Mouse (Mus musculus) forebrain, embryonic 14.5 days (tissue): ENCODE results near the gene Exoc3l2. TPM values are rescaled to one million over a fixed set of nuclear protein-coding genes. Genes with fewer than 3 reads are reported as not detected.
A peak's percentile ranks its signal among the peaks of the same experiment; 100 is the strongest.

Experiments used
- ATAC-seq: fragments of 200-750 bp; cut with Nextera tagmentation; 2 replicates; pipeline ENCODE4 v1.8.0; 2017; ENCODE audit warnings: mild to moderate bottlenecking, moderate library complexity
- DNase-seq: peaks from one replicate; pipeline ENCODE4 v3.0.0-alpha.2; 2015; ENCODE audit warnings: low spot score
- H3K27ac ChIP-seq: fragments of 300-500 bp; sonication (generic); 2 replicates; pipeline ENCODE4 v1.5.1; 2014; ENCODE audit warnings: low read depth, mild to moderate bottlenecking, control low read depth, low read length, moderate library complexity
- H3K27me3 ChIP-seq: fragments of 300-500 bp; sonication (generic); replicated peaks from 2 replicates; pipeline ENCODE4 v1.6.1; 2014; ENCODE audit warnings: low read length, control low read depth, mixed read lengths; ENCODE audit not compliant: control insufficient read depth, insufficient read depth
- H3K36me3 ChIP-seq: fragments of 300-500 bp; sonication (generic); 2 replicates; pipeline ENCODE4 v1.6.1; 2014; ENCODE audit warnings: low read length, control low read depth; ENCODE audit not compliant: control insufficient read depth, insufficient read depth
- H3K4me1 ChIP-seq: fragments of 300-500 bp; sonication (generic); 2 replicates; pipeline ENCODE4 v1.6.1; 2014; ENCODE audit warnings: antibody characterized with exemption, low read length, control low read depth; ENCODE audit not compliant: control insufficient read depth, insufficient read depth
- H3K4me2 ChIP-seq: fragments of 300-500 bp; sonication (generic); 2 replicates; pipeline ENCODE4 v1.6.1; 2014; ENCODE audit warnings: mild to moderate bottlenecking, control low read depth, low read length
- H3K4me3 ChIP-seq: fragments of 300-500 bp; sonication (generic); 2 replicates; pipeline ENCODE4 v1.5.1; 2014; ENCODE audit warnings: low read depth, low read length, control low read depth
- H3K9ac ChIP-seq: fragments of 300-500 bp; sonication (generic); 2 replicates; pipeline ENCODE4 v1.6.1; 2014; ENCODE audit warnings: mild to moderate bottlenecking, low read length, control low read depth, moderate library complexity
- H3K9me3 ChIP-seq: fragments of 300-500 bp; sonication (generic); replicated peaks from 2 replicates; pipeline ENCODE4 v1.6.1; 2016; ENCODE audit warnings: low read length, control low read depth, mixed read lengths; ENCODE audit not compliant: control insufficient read depth
- WGBS: fragments of 180-500 bp; shearing (Covaris S2); extraction: QIAGEN DNeasy Blood & Tissue Kit; methylation state at CpG from one replicate; pipeline ENCODE4 v1.1.7; 2014; 5-methylcytosine and 5-hydroxymethylcytosine counted together
- polyA plus RNA-seq: library from polyadenylated mRNA; unstranded; fragments of >200 nt; fragmentation: Nextera tagmentation; extraction: Ambion mirVana; gene quantifications from 2 replicates; pipeline ENCODE4 v1.2.1, GENCODE M21; 2014

Gene Exoc3l2
- polyA plus RNA-seq, 1 experiment from 2014 or later: 0.25 TPM

DNA sequence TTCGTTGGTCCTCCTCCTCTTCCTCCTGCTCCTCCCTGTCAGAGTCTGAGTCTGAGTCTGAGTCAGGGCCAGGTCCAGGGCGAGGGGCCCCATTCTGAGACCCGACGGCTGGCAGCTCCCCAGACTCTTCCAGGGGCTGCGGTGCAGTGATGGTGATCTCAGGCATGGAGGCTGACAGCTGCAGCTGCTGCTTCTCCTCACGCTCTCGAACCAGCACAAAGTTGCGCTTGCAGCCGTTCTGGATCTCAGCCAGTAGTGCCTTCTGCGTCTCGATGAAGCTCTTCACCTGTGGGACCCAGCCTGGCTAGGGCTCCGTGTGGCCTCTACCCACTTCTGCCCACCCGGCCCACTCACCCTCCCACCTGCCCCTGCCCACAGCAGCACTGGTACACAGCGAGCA is 69.1 kb downstream of the Exoc3l2 start:
- ATAC-seq (no peak), DNase-seq (no peak)
- Histone ChIP-seq H3K9me3 (no peaks in the 10 kb centered on the region), H3K4me1 (no peaks in the 10 kb centered on the region), H3K4me2 (no peak overlapping the region), H3K9ac (no peak overlapping the region), H3K27me3 (no peaks in the 10 kb centered on the region), H3K4me3 (no peak overlapping the region), H3K27ac (no peak overlapping the region), H3K36me3 (peaks cover 70% of the 10 kb centered on the region)
- WGBS: 88% methylated on average over 14 of the region's 14 CpGs

DNA sequence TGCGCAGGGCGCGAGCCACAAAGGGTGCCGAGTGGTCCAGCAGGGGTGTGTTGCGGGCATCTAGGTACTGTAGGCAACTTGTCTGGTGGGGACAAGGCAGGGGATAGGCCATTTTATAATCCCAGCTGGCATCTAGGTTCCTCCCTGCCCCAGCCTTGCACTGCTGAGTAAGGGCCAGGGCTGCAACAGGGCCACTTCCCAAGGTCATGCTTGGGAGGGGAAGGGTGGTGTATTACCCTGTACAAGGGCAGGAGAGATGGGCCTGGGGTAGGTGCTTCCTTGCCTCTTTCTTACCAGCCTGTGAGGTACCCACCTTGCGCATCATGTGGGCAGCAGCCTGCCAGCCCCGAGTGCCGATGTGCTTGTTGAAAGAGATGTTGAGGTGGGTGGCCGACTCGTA is 71.5 kb downstream of the Exoc3l2 start:
- DNase-seq (no peak), ATAC-seq (no peak)
- Histone ChIP-seq H3K27me3 (no peaks in the 10 kb centered on the region), H3K36me3 (peaks cover 59% of the 10 kb centered on the region), H3K27ac (no peak overlapping the region), H3K4me1 (no peaks in the 10 kb centered on the region), H3K4me2 (no peak overlapping the region), H3K9ac (no peak overlapping the region), H3K4me3 (no peak overlapping the region), H3K9me3 (no peaks in the 10 kb centered on the region)
- 95% methylated on average over 10 of the region's 10 CpGs for WGBS

DNA sequence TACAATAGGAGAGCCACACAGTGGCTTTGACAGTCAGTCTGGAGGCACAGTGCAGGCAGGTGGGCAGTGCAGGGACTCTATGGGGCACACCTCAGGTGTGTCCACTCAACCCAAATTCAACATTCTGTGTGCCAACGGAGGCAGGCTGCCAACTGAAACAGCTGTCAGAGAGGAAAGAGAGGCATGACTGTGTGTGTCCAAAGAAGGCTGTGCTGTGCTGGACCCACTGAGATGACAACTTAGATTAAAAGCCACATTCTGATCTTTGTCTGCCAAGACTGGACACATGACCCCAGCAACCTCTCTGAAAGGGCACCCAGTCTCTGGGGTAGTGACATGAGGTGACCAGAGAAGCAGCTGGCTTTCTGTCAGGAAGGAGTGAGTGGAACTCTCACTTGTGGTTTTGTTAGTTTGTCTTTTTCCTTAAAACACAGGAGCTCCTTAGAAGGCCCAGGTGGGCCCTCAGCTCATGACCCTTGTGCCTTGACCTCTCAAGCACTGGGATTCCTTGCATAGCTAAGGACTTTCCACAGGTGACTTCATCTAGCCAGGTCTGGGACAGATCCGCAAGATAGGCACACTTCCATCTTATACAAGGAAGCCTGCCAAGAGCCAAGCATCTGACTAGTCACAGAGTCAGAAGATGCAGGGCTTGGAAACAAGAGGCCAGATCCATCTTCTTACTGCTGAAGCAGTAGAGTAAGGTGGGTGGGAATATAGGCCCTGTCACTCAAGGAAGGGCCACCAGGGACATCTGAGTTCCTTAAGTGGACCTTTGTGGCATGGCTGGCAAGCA is 77.8 kb downstream of the Exoc3l2 start:
- H3K4me1 ChIP-seq: peaks cover 16% of the 10 kb centered on the region
- H3K36me3 ChIP-seq: no peaks in the 10 kb centered on the region
- H3K27ac ChIP-seq: peak overlapping the region; percentile 62; the same call in 1 of the 2 replicates
- no peak overlapping the region for H3K9ac ChIP-seq
- H3K4me2 ChIP-seq: no peak overlapping the region
- H3K9me3 ChIP-seq: no peaks in the 10 kb centered on the region
- DNase-seq (no peak), ATAC-seq (no peak)
- 78% methylated on average over 2 of the region's 2 CpGs for WGBS
- H3K4me3 ChIP-seq: no peak overlapping the region
- no peaks in the 10 kb centered on the region for H3K27me3 ChIP-seq

DNA sequence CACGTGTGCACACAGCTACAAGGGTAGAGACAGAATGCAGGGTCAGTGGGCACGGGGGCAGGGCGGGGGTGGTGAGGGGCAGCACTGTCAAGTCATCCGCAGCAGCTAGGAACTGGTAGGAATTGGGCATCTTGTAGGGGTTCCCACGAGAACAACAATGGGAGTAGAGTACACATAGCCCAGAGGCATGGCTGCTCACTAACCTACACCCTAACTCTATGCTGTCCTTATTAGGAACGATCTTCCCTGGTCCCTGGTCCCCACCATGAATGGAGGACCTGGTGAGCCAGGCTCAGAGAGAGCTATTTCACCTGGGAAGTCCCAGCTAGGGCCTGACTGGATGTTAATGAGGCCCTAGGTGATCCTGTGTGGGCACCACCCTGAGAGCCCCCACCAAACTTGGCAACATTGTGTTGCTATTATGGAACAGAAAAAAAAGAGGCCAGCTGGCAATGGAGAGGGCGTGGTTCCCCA is 78.6 kb downstream of the Exoc3l2 start:
- Histone ChIP-seq H3K27ac (peak overlapping the region; percentile 62; the same call in 1 of the 2 replicates), H3K4me1 (peaks cover 16% of the 10 kb centered on the region), H3K27me3 (no peaks in the 10 kb centered on the region), H3K9ac (no peak overlapping the region), H3K9me3 (no peaks in the 10 kb centered on the region), H3K4me3 (no peak overlapping the region), H3K36me3 (no peaks in the 10 kb centered on the region), H3K4me2 (no peak overlapping the region)
- DNase-seq (no peak), ATAC-seq (no peak; the same call in 1 of the 2 replicates)
- WGBS: 54% methylated on average over 7 of the region's 7 CpGs

DNA sequence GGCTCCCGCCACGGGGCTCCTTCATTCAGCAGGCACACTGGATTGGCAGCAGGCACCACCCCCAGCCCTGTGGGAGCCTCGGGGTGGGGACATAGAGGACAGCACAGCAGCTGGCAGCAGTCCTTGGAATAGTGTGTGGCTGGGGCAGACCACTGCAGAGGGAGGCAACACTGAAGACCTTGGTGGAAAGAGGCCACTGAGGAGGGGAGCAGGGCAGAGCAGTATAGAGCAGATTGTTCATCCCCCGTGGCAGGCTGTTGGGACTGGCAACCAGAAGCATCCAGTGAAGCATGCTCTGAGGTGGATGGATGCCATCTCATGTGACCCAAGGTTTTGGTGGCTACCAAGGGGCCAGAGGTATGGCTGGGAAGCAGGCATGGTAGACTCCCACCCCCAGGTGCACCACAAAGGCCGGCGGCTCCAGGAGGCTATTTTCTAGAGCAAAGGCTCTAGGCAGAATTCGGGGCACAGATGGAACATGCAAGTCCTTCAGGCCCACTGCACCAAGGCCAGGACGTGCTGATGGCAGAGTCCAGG is 79.1 kb downstream of the Exoc3l2 start:
- DNase-seq (peak; percentile 86), ATAC-seq (peak; percentile 92)
- no peak overlapping the region for H3K4me3 ChIP-seq
- peak overlapping the region; percentile 62 for H3K27ac ChIP-seq
- no peak overlapping the region for H3K9ac ChIP-seq
- WGBS: 45% methylated on average over 8 of the region's 8 CpGs
- H3K9me3 ChIP-seq: no peaks in the 10 kb centered on the region
- H3K4me1 ChIP-seq: peaks cover 16% of the 10 kb centered on the region
- no peak overlapping the region for H3K4me2 ChIP-seq
- no peaks in the 10 kb centered on the region for H3K36me3 ChIP-seq
- no peaks in the 10 kb centered on the region for H3K27me3 ChIP-seq

DNA sequence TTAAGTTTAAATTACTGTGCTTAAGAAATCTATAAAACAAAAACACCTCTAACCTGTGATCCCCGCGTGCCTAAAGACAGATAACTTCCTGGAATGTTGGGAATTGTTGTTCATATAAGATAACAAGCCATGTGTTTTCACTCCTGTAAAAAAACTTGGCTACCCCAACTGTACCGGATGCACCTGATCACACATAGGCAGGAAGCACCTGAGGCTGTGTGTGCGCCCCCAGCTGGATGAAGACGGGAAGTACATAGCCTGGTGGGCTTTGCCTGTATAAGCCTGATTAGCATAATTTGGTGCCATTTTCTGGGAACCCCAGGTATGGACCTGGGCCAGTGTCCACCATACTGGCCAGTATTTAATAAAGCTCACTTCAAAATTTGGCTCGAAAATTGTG is 80.5 kb downstream of the Exoc3l2 start:
- ATAC-seq (no peak), DNase-seq (no peak)
- no peaks in the 10 kb centered on the region for H3K36me3 ChIP-seq
- H3K4me1 ChIP-seq: peaks cover 16% of the 10 kb centered on the region
- no peak overlapping the region for H3K4me2 ChIP-seq
- 57% methylated on average over 6 of the region's 6 CpGs for WGBS
- no peaks in the 10 kb centered on the region for H3K9me3 ChIP-seq
- no peaks in the 10 kb centered on the region for H3K27me3 ChIP-seq
- no peak overlapping the region for H3K4me3 ChIP-seq
- no peak overlapping the region for H3K27ac ChIP-seq
- H3K9ac ChIP-seq: no peak overlapping the region

DNA sequence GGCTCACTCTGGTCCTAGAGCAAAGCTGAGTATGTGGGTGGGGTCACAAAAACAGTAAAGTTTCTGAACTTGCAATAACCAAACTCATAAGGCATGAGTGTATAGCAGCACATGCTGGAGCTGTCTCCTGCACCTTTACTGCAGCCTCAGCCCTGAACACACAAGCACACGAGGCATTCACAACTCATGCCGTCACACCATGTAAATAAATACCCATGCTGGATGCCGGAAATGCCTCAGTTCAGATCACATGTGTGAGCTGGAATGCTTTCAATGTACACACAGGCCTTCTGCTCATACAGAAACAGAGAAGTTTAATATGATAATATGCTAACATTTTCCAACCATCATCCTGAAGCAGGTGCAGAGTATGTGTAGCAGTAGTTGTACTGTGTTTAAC is 82.9 kb downstream of the Exoc3l2 start:
- Histone ChIP-seq H3K27ac (no peak overlapping the region), H3K9ac (no peak overlapping the region), H3K4me1 (peaks cover 16% of the 10 kb centered on the region), H3K4me3 (no peak overlapping the region), H3K27me3 (no peaks in the 10 kb centered on the region), H3K9me3 (no peaks in the 10 kb centered on the region), H3K4me2 (no peak overlapping the region), H3K36me3 (no peaks in the 10 kb centered on the region)
- WGBS: 61% methylated on average over 3 of the region's 3 CpGs
- ATAC-seq (no peak), DNase-seq (no peak)
